Mouse (Mus musculus) intestine, embryonic 16.5 days (tissue): Measurements from ENCODE around the gene Pptc7. TPM values are rescaled to one million over a fixed set of nuclear protein-coding genes. Genes with fewer than 3 reads are reported as not detected.
A peak's percentile ranks its signal among the peaks of the same experiment; 100 is the strongest.

Source experiments
- ATAC-seq: fragments of 200-750 bp; cut with Nextera tagmentation; 2 replicates; pipeline ENCODE4 v1.8.0; 2017; ENCODE audit warnings: moderate TSS enrichment, moderate library complexity
- H3K27ac ChIP-seq: fragments of 300-500 bp; sonication (generic); 2 replicates; pipeline ENCODE4 v1.5.1; 2014; ENCODE audit warnings: mild to moderate bottlenecking, low read length
- H3K27me3 ChIP-seq: fragments of 300-500 bp; sonication (generic); replicated peaks from 2 replicates; pipeline ENCODE4 v1.6.1; 2014; ENCODE audit warnings: low read length, control low read depth, mixed read lengths; ENCODE audit not compliant: control insufficient read depth, insufficient read depth
- H3K36me3 ChIP-seq: fragments of 300-500 bp; sonication (generic); 2 replicates; pipeline ENCODE4 v1.6.1; 2014; ENCODE audit warnings: low read length, control low read depth; ENCODE audit not compliant: control insufficient read depth, insufficient read depth
- H3K4me1 ChIP-seq: fragments of 300-500 bp; sonication (generic); 2 replicates; pipeline ENCODE4 v1.6.1; 2014; ENCODE audit warnings: low read length, control low read depth, mixed read lengths; ENCODE audit not compliant: control insufficient read depth, insufficient read depth
- H3K4me2 ChIP-seq: fragments of 300-500 bp; sonication (generic); 2 replicates; pipeline ENCODE4 v1.6.1; 2014; ENCODE audit warnings: low read depth, low read length, control low read depth
- H3K4me3 ChIP-seq: fragments of 300-500 bp; sonication (generic); 2 replicates; pipeline ENCODE4 v1.5.1; 2014; ENCODE audit warnings: mild to moderate bottlenecking, low read length
- H3K9ac ChIP-seq: fragments of 300-500 bp; sonication (generic); 2 replicates; pipeline ENCODE4 v1.6.1; 2014; ENCODE audit warnings: low read depth, low read length
- H3K9me3 ChIP-seq: fragments of 300-500 bp; sonication (generic); 2 replicates; pipeline ENCODE4 v1.6.1; 2016; ENCODE audit warnings: low read length, control low read depth; ENCODE audit not compliant: control insufficient read depth
- WGBS: fragments of 180-500 bp; shearing (Covaris S2); extraction: QIAGEN DNeasy Blood & Tissue Kit; methylation state at CpG from one replicate; pipeline ENCODE4 v1.1.7; 2014; 5-methylcytosine and 5-hydroxymethylcytosine counted together
- polyA plus RNA-seq: library from polyadenylated mRNA; unstranded; fragments of >200 nt; fragmentation: Nextera tagmentation; extraction: Ambion mirVana; gene quantifications from 2 replicates; pipeline ENCODE4 v1.2.1, GENCODE M21; 2015

Pptc7 gene
- polyA plus RNA-seq, 1 experiment from 2014 or later = 6.8 TPM

DNA sequence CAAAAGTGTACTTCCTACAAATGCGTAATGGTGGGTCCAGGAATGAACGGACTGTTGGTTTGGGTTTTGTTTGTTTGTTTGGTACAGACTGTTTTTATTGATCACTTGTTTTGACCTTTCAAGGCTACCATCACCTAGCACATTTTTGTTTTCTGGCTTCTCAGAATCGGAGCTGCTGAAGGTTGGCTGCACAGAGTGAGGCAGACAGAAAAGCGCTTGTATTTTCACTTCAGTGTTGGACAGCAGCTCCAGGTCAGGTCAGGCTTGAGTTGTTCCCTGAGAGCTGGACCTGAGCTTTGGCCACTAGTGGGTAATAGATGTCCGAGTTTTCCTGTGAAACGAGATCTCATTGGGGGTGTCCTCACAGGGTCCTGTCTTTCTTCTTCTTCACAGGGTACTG lies 9.0 kb downstream of the Pptc7 start:
- Histone ChIP-seq H3K36me3 (no peaks in the 10 kb centered on the region), H3K27me3 (no peaks in the 10 kb centered on the region), H3K4me2 (no peak overlapping the region), H3K4me3 (no peak overlapping the region), H3K9ac (no peak overlapping the region), H3K27ac (no peak overlapping the region), H3K4me1 (peaks cover 21% of the 10 kb centered on the region), H3K9me3 (no peaks in the 10 kb centered on the region)
- ATAC-seq = no peak
- 68% methylated on average over 6 of the region's 6 CpGs for WGBS

DNA sequence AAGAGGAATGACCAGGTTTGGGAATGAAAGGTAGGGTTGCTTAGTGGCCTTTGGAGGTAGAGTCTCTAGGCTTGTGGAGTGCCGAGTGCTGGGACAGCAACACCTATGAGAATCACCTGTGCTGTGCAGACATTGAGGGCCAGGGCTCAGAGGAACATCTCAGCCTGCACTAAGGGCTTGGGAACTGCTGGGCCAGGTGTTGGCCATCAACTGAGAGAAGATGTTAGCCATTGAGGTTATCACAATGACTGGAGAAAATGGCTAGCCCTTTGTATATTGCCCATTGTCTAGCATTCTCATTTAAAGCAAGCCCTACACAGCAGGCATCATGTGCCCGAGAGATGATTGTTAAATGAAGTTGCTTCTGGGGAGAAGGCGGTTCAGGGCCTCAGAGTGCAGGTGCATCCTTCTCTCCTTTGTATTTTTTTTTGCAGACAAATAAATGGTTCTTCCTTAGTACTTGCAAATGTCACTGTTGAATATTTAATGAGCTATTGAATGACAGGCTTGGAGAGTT lies 10.1 kb downstream of the Pptc7 start:
- Histone ChIP-seq H3K27ac (no peak overlapping the region), H3K4me3 (no peak overlapping the region), H3K36me3 (no peaks in the 10 kb centered on the region), H3K4me1 (peaks cover 22% of the 10 kb centered on the region), H3K9ac (no peak overlapping the region), H3K4me2 (no peak overlapping the region), H3K27me3 (no peaks in the 10 kb centered on the region), H3K9me3 (no peaks in the 10 kb centered on the region)
- WGBS = 78% methylated on average over 3 of the region's 3 CpGs
- no peak for ATAC-seq

DNA sequence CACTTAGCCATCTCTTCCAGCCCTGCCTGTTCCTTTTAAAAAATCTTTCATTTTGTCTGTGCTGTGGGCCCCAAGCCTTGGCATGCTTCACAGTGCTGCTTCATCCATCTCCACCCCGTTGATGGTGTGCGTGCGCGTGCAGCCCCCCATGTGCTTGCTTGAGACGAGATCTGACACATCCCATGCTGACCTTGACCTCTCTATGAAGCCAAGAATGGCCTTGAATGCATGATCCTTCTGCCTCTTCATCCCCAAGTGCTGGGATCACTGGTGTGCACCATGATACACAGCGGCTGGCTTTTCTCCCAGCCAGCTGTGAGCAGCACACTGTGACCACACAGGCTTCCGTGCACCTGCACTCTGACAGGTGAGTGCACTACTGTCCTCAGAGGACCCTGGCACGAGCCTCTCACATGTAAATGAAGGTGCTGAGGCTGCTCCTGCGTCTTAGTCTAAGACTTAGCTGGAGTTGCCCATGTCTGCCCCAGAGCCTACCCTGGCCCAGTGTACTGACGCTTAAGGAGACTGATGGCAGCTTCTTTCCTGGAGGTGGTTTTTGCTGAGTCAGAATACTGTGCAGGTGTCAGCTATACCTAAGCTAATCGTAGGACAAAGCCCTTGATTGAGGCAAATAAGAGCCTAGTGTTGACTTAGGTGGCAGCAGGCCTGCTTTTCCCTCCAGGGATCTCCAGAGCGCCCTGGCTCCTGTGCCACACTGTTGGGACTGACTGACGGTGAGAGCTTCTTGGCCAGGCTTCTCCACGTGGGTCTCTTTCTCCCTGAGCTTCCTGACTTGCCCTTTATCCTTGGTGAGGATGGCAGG lies 11.2 kb downstream of the Pptc7 start:
- peak; percentile 50 for ATAC-seq
- WGBS = 71% methylated on average over 14 of the region's 14 CpGs
- no peaks in the 10 kb centered on the region for H3K9me3 ChIP-seq

DNA sequence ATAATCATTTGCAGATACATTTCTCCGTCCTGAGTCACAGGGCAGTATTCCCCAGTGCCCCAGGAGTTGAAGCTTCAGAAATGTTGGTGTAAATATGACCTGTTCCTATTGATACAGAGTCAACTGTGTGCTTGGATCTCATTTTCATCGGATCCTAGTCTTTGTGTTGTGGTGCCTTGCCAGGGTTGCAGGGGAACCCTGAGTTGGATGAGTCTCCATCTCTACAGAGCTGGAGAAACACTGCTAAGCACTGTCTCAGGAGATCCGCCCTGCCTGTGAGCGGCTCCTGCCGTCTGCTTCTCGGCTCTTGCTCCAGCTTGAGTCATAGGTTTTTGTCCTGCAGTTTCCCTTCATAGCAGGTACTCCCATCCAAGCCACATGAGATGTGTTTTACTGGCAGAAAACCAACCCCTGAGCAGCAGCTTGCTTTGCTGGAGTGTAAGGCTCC lies 15.9 kb downstream of the Pptc7 start:
- ATAC-seq = no peak
- H3K27ac ChIP-seq = no peak overlapping the region
- H3K4me3 ChIP-seq = no peak overlapping the region
- no peak overlapping the region for H3K9ac ChIP-seq
- no peaks in the 10 kb centered on the region for H3K27me3 ChIP-seq
- 89% methylated on average over 6 of the region's 6 CpGs for WGBS
- H3K36me3 ChIP-seq = no peaks in the 10 kb centered on the region
- no peaks in the 10 kb centered on the region for H3K9me3 ChIP-seq
- no peak overlapping the region for H3K4me2 ChIP-seq
- peaks cover 32% of the 10 kb centered on the region for H3K4me1 ChIP-seq

More for the DNA sequence above, 11.2 kb downstream of the Pptc7 start:
- H3K36me3 ChIP-seq = no peaks in the 10 kb centered on the region
- no peak overlapping the region for H3K4me3 ChIP-seq
- no peak overlapping the region for H3K9ac ChIP-seq
- H3K4me2 ChIP-seq = no peak overlapping the region
- H3K27me3 ChIP-seq = no peaks in the 10 kb centered on the region
- no peak overlapping the region for H3K27ac ChIP-seq
- peaks cover 22% of the 10 kb centered on the region for H3K4me1 ChIP-seq

DNA sequence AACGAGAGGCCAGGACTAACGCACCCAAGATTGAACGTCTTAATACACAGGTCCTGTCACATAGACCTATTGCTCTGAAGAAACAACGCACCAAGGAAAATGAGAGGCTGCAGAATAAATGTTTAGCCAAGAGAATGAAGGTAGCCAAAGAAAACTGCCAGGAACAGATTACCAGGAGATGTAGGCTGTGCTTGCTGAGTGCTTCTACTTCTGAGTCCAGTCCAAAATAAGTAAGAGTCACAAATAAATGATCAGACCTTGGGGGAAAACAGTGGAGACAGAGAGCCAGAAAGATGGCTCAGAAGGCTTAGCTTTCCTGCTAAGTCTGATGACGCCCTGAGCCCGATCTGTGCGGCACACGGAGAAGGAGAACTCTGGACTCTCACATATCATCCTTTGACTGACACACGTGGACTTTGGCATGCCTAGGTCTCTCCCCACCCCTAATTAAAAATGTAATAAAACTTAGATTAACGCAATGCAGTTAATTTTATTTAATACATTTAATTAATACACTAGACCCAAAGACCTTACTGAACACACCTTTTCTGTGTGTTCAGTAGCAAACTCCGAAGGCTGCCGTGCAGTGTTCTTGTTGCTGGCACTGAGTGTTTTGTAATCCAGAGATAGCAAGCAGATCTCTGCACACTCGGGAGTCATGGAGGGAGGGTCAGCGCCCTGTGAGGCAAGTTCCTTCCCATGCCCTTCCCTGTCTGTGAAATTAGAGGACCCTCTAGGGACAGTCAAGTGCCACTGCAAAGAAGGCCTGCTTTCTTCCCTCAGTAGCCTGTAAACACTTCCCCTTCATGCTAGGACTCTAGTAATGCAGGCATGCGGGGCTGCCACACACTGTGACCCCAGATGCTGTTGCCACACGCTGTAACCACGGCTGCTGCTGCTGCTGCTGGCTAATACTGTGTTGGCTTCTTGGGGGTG lies 18.9 kb downstream of the Pptc7 start:
- peak; percentile 92 for ATAC-seq
- Histone ChIP-seq H3K27ac (peak overlapping the region; percentile 86), H3K27me3 (no peaks in the 10 kb centered on the region), H3K36me3 (no peaks in the 10 kb centered on the region), H3K4me3 (no peak overlapping the region), H3K9me3 (no peaks in the 10 kb centered on the region), H3K4me2 (peak overlapping the region; percentile 30), H3K9ac (peak overlapping the region; percentile 38; the same call in 1 of the 2 replicates), H3K4me1 (peaks cover 29% of the 10 kb centered on the region)
- 48% methylated on average over 17 of the region's 17 CpGs for WGBS

DNA sequence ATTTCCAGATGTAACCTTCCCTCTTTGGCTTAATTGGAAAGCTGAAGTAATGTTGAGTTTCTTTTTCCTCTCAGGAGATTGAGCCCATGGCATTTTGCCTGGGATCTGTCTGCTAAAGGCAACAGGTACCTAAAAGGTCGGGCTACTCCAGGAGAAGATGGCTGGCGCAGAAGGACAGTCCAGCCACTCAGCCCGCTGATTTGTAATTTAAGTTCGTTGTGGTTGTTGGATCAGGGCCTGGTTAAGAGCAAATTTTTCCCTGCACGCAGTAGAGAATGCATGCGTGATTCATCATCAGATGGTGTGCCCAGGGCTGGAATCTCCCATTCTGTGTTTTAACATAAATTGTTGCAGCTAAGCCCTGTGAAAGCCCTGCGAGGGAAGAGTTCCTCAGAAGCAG lies 19.8 kb downstream of the Pptc7 start:
- H3K9me3 ChIP-seq = no peaks in the 10 kb centered on the region
- no peaks in the 10 kb centered on the region for H3K27me3 ChIP-seq
- H3K4me3 ChIP-seq = no peak overlapping the region
- peaks cover 27% of the 10 kb centered on the region for H3K4me1 ChIP-seq
- ATAC-seq = no peak
- WGBS = 68% methylated on average over 7 of the region's 7 CpGs
- peak overlapping the region; percentile 86 for H3K27ac ChIP-seq
- H3K36me3 ChIP-seq = no peaks in the 10 kb centered on the region
- H3K4me2 ChIP-seq = no peak overlapping the region
- H3K9ac ChIP-seq = peak overlapping the region; percentile 38; the same call in 1 of the 2 replicates

DNA sequence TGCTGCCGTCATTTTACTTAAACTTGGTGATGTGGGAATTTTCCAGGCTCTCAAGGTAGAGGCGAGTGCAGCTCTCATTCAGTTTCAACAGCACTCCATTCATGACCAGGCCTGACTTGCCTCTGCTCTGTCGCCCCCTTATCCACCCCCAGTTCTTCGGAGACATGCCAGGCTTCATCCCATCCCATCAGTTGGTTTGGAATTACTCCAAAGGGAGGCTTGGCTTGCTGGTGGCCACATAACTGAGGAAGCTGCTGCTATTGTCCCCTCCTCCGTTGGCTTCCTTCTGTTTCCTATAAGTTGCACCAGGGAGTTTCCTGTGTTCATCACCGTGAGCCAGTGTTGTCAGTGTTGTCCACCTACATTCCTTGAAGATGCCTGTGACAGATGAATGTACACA lies 20.4 kb downstream of the Pptc7 start:
- H3K27me3 ChIP-seq = no peaks in the 10 kb centered on the region
- H3K9me3 ChIP-seq = no peaks in the 10 kb centered on the region
- ATAC-seq = no peak
- H3K27ac ChIP-seq = 0 out of 2 replicates have a peak overlapping the region, but pooled peaks have one; percentile 5
- no peak overlapping the region for H3K4me3 ChIP-seq
- no peak overlapping the region for H3K4me2 ChIP-seq
- H3K9ac ChIP-seq = no peak overlapping the region
- 71% methylated on average over 6 of the region's 6 CpGs for WGBS
- H3K4me1 ChIP-seq = peaks cover 27% of the 10 kb centered on the region
- H3K36me3 ChIP-seq = no peaks in the 10 kb centered on the region

DNA sequence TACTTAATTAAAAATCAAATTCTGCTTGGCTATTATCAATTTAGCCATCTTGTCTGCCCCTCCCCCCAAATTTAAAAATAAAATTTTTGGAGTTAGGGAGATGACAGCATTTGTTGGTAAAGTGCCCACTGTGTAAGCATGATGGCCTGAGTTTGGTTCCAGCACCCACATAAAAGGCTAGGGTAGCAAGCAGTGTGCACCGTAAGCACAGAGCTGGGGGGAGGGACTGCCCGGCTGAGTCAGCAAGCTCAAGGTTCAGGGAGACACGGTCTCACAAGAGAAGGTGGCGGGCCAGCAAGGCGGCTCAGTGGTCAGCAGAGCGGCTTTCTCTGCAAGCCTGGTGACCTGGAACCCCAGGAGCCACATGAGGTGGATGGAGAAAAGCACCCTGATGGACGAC lies 21.3 kb downstream of the Pptc7 start:
- Histone ChIP-seq H3K4me1 (peaks cover 27% of the 10 kb centered on the region), H3K4me3 (no peak overlapping the region), H3K27me3 (no peaks in the 10 kb centered on the region), H3K9ac (no peak overlapping the region), H3K9me3 (no peaks in the 10 kb centered on the region), H3K27ac (no peak overlapping the region), H3K36me3 (no peaks in the 10 kb centered on the region), H3K4me2 (no peak overlapping the region)
- ATAC-seq = no peak
- WGBS = 90% methylated on average over 7 of the region's 7 CpGs

DNA sequence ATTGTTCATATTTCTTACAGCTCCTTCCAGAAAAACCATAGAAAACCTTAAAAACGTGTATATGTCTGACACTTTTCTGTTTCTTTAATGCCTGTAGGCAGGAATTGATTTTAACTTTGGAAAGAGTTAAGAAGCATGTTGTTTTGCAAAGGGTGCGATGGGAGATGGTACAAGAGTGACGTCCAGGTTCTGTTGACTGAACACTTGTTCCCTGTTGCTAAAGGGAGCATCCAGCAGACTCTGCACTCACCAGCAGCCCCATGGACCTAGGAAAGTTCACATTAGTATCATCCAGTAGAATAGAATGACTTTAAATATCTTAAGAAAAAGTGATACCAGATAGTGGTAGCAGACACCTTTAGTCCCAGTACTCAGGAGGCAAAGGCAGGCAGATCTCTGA lies 22.4 kb downstream of the Pptc7 start:
- H3K27me3 ChIP-seq = no peaks in the 10 kb centered on the region
- 89% methylated on average over 3 of the region's 3 CpGs for WGBS
- H3K27ac ChIP-seq = no peak overlapping the region
- H3K4me2 ChIP-seq = no peak overlapping the region
- H3K36me3 ChIP-seq = no peaks in the 10 kb centered on the region
- no peaks in the 10 kb centered on the region for H3K9me3 ChIP-seq
- H3K4me1 ChIP-seq = peaks cover 27% of the 10 kb centered on the region
- ATAC-seq = no peak
- H3K9ac ChIP-seq = no peak overlapping the region
- H3K4me3 ChIP-seq = no peak overlapping the region
